Mouse (Mus musculus): Measurements from ENCODE around the gene Pde6h. TPM values are rescaled to one million over a fixed set of nuclear protein-coding genes. Genes with fewer than 3 reads are reported as not detected.

The Pde6h gene
- polyA plus RNA-seq, 1 experiment from 2014 or later = not detected

DNA sequence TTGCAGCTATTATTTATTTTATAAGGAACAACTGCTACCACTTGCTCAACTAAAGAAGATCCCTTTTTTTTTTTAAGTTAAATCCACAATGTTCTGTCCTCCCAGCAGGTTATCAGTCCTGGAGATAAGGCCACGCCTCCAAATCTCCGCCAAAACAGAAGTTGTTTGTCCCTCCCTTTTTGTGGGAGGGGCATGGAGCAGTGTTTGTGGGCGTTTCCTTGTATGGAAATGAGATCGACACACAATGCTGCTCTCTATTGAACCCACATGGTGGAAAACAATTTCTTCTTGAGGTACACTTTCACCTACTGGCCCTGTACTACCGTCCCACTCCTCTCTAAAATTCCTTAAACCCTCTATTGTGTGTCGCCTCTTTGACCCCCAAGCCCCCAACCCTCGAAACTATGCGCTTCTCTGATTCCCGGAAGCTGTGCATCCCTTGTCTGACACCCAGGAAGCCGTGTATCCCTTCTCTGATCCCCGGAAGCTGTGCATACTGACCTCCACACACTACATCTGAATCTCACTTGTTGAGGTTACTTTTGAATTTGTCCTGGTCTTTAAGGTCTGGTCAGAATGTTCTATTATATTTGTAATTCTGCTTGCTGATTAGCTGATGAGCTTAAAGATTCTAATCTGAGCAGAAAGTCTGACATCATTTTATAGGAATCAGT is 66.3 kb downstream of the Pde6h start:
- Histone ChIP-seq H3K36me3 (ENCODE audit: control insufficient read depth, insufficient read depth, low read length) (no peaks in the 10 kb centered on the region), H3K27ac (replicated peaks; ENCODE audit: low read depth, low read length) (no peak overlapping the region), H3K4me1 (ENCODE audit: control insufficient read depth, insufficient read depth, low read length) (no peaks in the 10 kb centered on the region), H3K4me3 (replicated peaks; ENCODE audit: low read depth, low read length) (no peak overlapping the region), H3K9ac (replicated peaks; ENCODE audit: low read length) (no peak overlapping the region), H3K4me2 (ENCODE audit: low read length) (no peak overlapping the region), H3K9me3 (ENCODE audit: control insufficient read depth, low read length) (no peaks in the 10 kb centered on the region), H3K27me3 (ENCODE audit: control insufficient read depth, insufficient read depth, low read length) (no peaks in the 10 kb centered on the region)
- no peak for ATAC-seq (ENCODE audit: low FRiP score, low TSS enrichment)
- DNase-seq = no peak
- WGBS = 35% methylated on average over 11 of the region's 11 CpGs

DNA sequence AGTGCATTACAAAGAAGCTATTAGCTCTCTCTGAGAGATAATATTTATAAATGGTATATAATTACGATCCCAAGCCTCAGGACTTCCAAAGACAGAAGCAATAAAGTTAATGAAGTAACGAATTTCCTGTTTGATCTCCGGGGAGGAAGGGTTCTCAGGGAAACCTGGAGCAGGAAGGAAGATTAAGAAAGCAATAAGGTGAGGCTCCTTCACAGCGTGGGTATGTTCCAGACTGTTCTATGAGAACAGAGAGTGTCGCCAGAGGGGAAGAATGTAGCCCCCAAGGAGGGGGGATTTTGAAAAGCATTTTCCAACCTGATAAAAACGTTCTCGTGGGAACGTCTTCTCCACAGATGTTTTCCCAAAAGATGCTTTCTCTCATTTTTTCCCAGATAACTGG is 66.9 kb downstream of the Pde6h start:
- WGBS = 74% methylated on average over 8 of the region's 8 CpGs
- no peaks in the 10 kb centered on the region for H3K9me3 ChIP-seq (ENCODE audit: control insufficient read depth, low read length)
- DNase-seq = no peak
- H3K4me3 ChIP-seq (replicated peaks; ENCODE audit: low read depth, low read length) = no peak overlapping the region
- H3K36me3 ChIP-seq (ENCODE audit: control insufficient read depth, insufficient read depth, low read length) = no peaks in the 10 kb centered on the region
- no peak overlapping the region for H3K4me2 ChIP-seq (ENCODE audit: low read length)
- H3K27me3 ChIP-seq (ENCODE audit: control insufficient read depth, insufficient read depth, low read length) = no peaks in the 10 kb centered on the region
- H3K9ac ChIP-seq (replicated peaks; ENCODE audit: low read length) = no peak overlapping the region
- H3K27ac ChIP-seq (replicated peaks; ENCODE audit: low read depth, low read length) = no peak overlapping the region
- ATAC-seq (ENCODE audit: low FRiP score, low TSS enrichment) = no peak
- no peaks in the 10 kb centered on the region for H3K4me1 ChIP-seq (ENCODE audit: control insufficient read depth, insufficient read depth, low read length)

DNA sequence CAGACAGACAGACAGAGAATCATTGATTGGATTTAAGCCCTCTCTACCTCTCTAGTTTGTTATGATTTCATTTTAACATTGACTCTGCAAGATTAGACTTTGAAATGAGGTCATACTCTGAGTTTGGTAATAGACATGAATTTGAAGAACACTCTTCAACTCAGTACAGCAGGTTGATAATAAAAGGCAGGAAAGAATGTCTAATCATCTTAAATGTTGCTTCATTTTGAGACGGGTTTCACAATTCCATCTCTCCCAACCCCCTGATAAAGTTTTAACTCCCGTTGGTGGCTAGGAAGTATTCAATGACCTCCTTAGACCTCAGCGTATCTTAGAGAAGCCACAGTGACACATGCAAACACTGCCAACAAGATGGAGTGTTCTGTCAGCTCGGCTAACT is 69.9 kb downstream of the Pde6h start:
- no peak overlapping the region for H3K27ac ChIP-seq (replicated peaks; ENCODE audit: low read depth, low read length)
- no peak overlapping the region for H3K4me3 ChIP-seq (replicated peaks; ENCODE audit: low read depth, low read length)
- no peaks in the 10 kb centered on the region for H3K36me3 ChIP-seq (ENCODE audit: control insufficient read depth, insufficient read depth, low read length)
- DNase-seq (no peak), ATAC-seq (ENCODE audit: low FRiP score, low TSS enrichment) (no peak)
- no peaks in the 10 kb centered on the region for H3K4me1 ChIP-seq (ENCODE audit: control insufficient read depth, insufficient read depth, low read length)
- WGBS = 91% methylated on average over 4 of the region's 4 CpGs
- no peak overlapping the region for H3K9ac ChIP-seq (replicated peaks; ENCODE audit: low read length)
- no peak overlapping the region for H3K4me2 ChIP-seq (ENCODE audit: low read length)
- H3K27me3 ChIP-seq (ENCODE audit: control insufficient read depth, insufficient read depth, low read length) = no peaks in the 10 kb centered on the region
- H3K9me3 ChIP-seq (ENCODE audit: control insufficient read depth, low read length) = no peaks in the 10 kb centered on the region

DNA sequence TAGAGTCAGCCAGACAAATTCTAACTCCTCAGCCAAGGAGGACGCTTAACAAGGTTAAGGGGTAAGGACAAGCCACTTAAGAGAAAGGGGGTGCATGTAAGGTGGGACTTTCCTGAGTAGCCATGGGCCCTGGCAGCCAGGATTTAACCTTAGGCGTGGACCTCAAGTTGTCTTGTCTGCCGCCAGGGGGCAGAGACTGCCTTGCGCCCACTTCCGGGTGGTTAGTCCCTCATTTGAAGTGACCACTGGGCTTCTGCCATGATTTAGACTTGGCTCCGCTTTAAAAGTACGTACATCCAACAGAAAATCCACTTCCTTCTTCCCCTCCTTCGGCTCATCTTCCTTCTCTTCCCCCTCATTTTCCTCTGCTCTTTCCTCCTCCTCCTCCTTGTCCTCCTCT is 71.9 kb downstream of the Pde6h start:
- H3K9me3 ChIP-seq (ENCODE audit: control insufficient read depth, low read length) = no peaks in the 10 kb centered on the region
- H3K9ac ChIP-seq (replicated peaks; ENCODE audit: low read length) = no peak overlapping the region
- no peaks in the 10 kb centered on the region for H3K36me3 ChIP-seq (ENCODE audit: control insufficient read depth, insufficient read depth, low read length)
- H3K4me2 ChIP-seq (ENCODE audit: low read length) = no peak overlapping the region
- H3K27ac ChIP-seq (replicated peaks; ENCODE audit: low read depth, low read length) = no peak overlapping the region
- DNase-seq (peak; percentile 39), ATAC-seq (ENCODE audit: low FRiP score, low TSS enrichment) (no peak)
- H3K27me3 ChIP-seq (ENCODE audit: control insufficient read depth, insufficient read depth, low read length) = no peaks in the 10 kb centered on the region
- no peaks in the 10 kb centered on the region for H3K4me1 ChIP-seq (ENCODE audit: control insufficient read depth, insufficient read depth, low read length)
- WGBS = 76% methylated on average over 8 of the region's 8 CpGs
- no peak overlapping the region for H3K4me3 ChIP-seq (replicated peaks; ENCODE audit: low read depth, low read length)

DNA sequence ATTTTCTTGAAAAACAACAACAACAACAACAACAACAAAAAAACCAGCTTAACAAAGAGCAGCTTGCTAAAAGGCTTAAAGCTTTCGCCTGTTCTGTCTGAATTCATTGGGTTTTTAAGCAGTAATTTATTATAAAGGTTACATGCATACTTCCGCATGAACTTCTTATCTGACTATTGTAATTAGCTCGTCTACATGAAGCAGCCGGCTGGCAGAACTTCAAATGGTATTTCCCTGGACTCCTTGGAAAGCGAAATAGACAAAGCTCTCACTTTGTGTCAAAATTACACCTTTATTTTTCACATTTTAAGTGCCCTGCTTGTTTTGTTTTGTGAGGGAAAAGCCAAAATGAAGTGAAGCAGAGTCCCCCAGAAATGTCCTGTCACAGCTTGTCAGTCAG is 72.7 kb downstream of the Pde6h start:
- H3K27me3 ChIP-seq (ENCODE audit: control insufficient read depth, insufficient read depth, low read length) = no peaks in the 10 kb centered on the region
- no peak for ATAC-seq (ENCODE audit: low FRiP score, low TSS enrichment)
- no peak overlapping the region for H3K4me3 ChIP-seq (replicated peaks; ENCODE audit: low read depth, low read length)
- 72% methylated on average over 5 of the region's 5 CpGs for WGBS
- H3K4me1 ChIP-seq (ENCODE audit: control insufficient read depth, insufficient read depth, low read length) = no peaks in the 10 kb centered on the region
- H3K36me3 ChIP-seq (ENCODE audit: control insufficient read depth, insufficient read depth, low read length) = no peaks in the 10 kb centered on the region
- no peak overlapping the region for H3K27ac ChIP-seq (replicated peaks; ENCODE audit: low read depth, low read length)
- H3K4me2 ChIP-seq (ENCODE audit: low read length) = no peak overlapping the region
- no peak overlapping the region for H3K9ac ChIP-seq (replicated peaks; ENCODE audit: low read length)
- DNase-seq = no peak
- no peaks in the 10 kb centered on the region for H3K9me3 ChIP-seq (ENCODE audit: control insufficient read depth, low read length)

DNA sequence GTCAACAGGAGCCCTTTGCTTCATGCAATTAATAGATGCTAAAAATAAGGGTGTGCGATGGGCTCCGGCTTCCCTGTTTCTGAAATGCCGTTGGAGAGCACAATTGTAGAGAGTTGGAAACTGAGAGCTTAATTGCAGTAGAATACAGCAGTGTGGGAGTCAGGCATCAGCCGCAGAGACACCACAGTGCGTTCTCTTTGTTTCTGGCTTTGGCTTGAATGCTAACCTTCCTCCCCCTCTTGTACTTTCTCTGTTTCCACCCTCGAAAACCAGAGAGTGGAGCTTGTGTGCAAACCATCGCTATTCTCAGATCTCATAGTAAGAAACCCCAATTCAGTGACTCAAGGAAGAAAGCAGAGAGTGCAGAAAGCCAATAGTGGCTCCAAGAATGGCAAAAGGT is 74.5 kb downstream of the Pde6h start:
- no peak for DNase-seq
- Histone ChIP-seq H3K27ac (replicated peaks; ENCODE audit: low read depth, low read length) (no peak overlapping the region), H3K4me2 (ENCODE audit: low read length) (no peak overlapping the region), H3K9ac (replicated peaks; ENCODE audit: low read length) (no peak overlapping the region), H3K4me3 (replicated peaks; ENCODE audit: low read depth, low read length) (no peak overlapping the region), H3K9me3 (ENCODE audit: control insufficient read depth, low read length) (no peaks in the 10 kb centered on the region), H3K36me3 (ENCODE audit: control insufficient read depth, insufficient read depth, low read length) (no peaks in the 10 kb centered on the region), H3K27me3 (ENCODE audit: control insufficient read depth, insufficient read depth, low read length) (no peaks in the 10 kb centered on the region), H3K4me1 (ENCODE audit: control insufficient read depth, insufficient read depth, low read length) (no peaks in the 10 kb centered on the region)
- no peak for ATAC-seq (ENCODE audit: low FRiP score, low TSS enrichment)
- WGBS = 86% methylated on average over 7 of the region's 7 CpGs

DNA sequence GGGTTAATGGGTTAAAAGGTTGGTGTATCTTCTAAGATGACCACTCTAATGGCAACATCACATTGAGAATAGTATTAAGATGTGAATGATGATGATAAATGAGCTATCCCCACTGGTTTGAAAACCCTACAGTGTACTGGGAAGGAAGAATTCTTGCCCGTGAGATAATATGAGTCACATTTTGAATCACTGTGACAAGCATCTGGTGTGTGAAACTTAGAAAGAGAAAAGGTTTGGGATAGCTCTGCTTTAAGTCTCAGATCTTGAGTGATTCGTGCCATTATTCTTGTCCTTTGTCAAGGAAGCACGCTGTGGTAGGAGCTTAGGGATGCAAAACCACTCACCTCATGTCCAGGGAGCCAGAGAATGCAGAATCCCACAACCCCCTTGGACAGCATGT is 75.4 kb downstream of the Pde6h start:
- ATAC-seq (ENCODE audit: low FRiP score, low TSS enrichment) (no peak), DNase-seq (no peak)
- 87% methylated on average over 3 of the region's 3 CpGs for WGBS

DNA sequence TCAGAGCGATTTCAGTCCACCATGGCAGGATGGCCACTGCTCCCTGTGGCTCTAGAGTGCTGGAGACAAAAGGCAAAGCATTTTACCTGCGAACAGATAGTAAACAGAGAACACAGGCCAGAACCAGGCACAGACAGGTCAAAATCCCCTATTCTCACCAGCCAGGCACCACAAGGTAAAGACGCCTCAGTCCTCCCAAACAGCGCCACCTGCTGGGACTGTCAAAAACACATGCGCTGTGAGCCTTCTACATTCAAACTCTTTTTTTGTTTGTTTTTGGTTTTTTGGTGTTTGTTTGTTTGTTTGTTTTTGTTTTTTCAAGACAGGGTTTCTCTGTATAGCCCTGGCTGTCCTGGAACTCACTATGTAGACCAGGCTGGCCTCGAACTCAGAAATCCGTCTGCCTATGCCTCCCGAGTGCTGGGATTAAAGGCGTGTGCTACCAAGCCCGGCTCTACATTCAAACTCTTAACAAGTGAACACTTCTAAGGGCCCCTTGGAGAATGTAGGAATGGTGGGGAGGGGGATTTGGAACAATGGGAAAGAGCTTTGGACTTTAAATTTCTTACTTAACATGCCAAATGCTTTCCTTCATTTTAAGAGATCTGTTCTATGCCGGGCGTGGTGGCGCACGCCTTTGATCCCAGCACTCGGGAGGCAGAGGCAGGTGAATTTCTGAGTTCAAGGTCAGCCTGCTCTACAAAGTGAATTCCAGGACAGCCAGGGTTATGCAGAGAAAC is 76.2 kb downstream of the Pde6h start:
- Histone ChIP-seq H3K36me3 (ENCODE audit: control insufficient read depth, insufficient read depth, low read length) (no peaks in the 10 kb centered on the region), H3K4me3 (replicated peaks; ENCODE audit: low read depth, low read length) (no peak overlapping the region), H3K27ac (replicated peaks; ENCODE audit: low read depth, low read length) (no peak overlapping the region), H3K4me1 (ENCODE audit: control insufficient read depth, insufficient read depth, low read length) (no peaks in the 10 kb centered on the region), H3K9me3 (ENCODE audit: control insufficient read depth, low read length) (no peaks in the 10 kb centered on the region), H3K27me3 (ENCODE audit: control insufficient read depth, insufficient read depth, low read length) (no peaks in the 10 kb centered on the region), H3K4me2 (ENCODE audit: low read length) (no peak overlapping the region), H3K9ac (replicated peaks; ENCODE audit: low read length) (no peak overlapping the region)
- DNase-seq = no peak
- WGBS = 87% methylated on average over 15 of the region's 15 CpGs
- ATAC-seq (ENCODE audit: low FRiP score, low TSS enrichment) = no peak

More for the DNA sequence above, 75.4 kb downstream of the Pde6h start:
- Histone ChIP-seq H3K4me1 (ENCODE audit: control insufficient read depth, insufficient read depth, low read length) (no peaks in the 10 kb centered on the region), H3K4me3 (replicated peaks; ENCODE audit: low read depth, low read length) (no peak overlapping the region), H3K27me3 (ENCODE audit: control insufficient read depth, insufficient read depth, low read length) (no peaks in the 10 kb centered on the region), H3K4me2 (ENCODE audit: low read length) (no peak overlapping the region), H3K9ac (replicated peaks; ENCODE audit: low read length) (no peak overlapping the region), H3K36me3 (ENCODE audit: control insufficient read depth, insufficient read depth, low read length) (no peaks in the 10 kb centered on the region), H3K9me3 (ENCODE audit: control insufficient read depth, low read length) (no peaks in the 10 kb centered on the region), H3K27ac (replicated peaks; ENCODE audit: low read depth, low read length) (no peak overlapping the region)

DNA sequence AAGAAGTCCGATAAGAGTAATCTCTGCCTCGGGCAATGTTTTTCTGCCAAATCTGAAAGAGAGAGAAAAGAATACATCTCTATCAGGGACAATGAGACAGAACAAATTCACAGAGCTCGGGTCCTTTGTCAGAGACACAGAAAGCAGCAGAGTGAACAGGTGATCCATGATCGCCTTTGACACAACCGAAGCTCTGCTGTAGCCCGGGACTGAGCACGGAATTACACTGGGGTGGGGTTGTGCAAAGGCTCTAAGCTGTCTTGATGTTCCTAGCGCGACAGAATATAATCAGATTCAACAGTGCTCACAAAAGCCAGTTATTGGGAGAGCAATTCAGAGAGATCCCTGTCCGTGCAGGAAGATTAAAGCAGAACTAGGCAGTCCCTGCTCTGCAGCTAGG is 77.1 kb downstream of the Pde6h start:
- H3K4me1 ChIP-seq (ENCODE audit: control insufficient read depth, insufficient read depth, low read length) = no peaks in the 10 kb centered on the region
- no peaks in the 10 kb centered on the region for H3K9me3 ChIP-seq (ENCODE audit: control insufficient read depth, low read length)
- no peaks in the 10 kb centered on the region for H3K36me3 ChIP-seq (ENCODE audit: control insufficient read depth, insufficient read depth, low read length)
- WGBS = 24% methylated on average over 10 of the region's 10 CpGs
- no peak overlapping the region; the same call in 1 of the 2 replicates for H3K9ac ChIP-seq (replicated peaks; ENCODE audit: low read length)
- no peaks in the 10 kb centered on the region for H3K27me3 ChIP-seq (ENCODE audit: control insufficient read depth, insufficient read depth, low read length)
- no peak overlapping the region for H3K4me2 ChIP-seq (ENCODE audit: low read length)
- H3K27ac ChIP-seq (replicated peaks; ENCODE audit: low read depth, low read length) = peak overlapping the region; percentile 15; the same call in 1 of the 2 replicates
- no peak overlapping the region for H3K4me3 ChIP-seq (replicated peaks; ENCODE audit: low read depth, low read length)
- ATAC-seq (ENCODE audit: low FRiP score, low TSS enrichment) = no peak; the same call in 1 of the 2 replicates
- peak; percentile 65 for DNase-seq
